Mouse (Mus musculus) hindbrain, embryonic 13.5 days (tissue): ENCODE measurements around the gene Cdk5rap2. TPM values are rescaled to one million over a fixed set of nuclear protein-coding genes. Genes with fewer than 3 reads are reported as not detected.

ENCODE experiments used
- ATAC-seq: fragments of 200-750 bp; cut with Nextera tagmentation; 2 replicates; pipeline ENCODE4 v1.8.0; 2017; ENCODE audit warnings: moderate TSS enrichment; ENCODE audit not compliant: low FRiP score
- H3K27ac ChIP-seq: fragments of 300-500 bp; sonication (generic); 2 replicates; pipeline ENCODE4 v1.5.1; 2015; ENCODE audit warnings: inconsistent platforms, mild to moderate bottlenecking, moderate library complexity
- H3K27me3 ChIP-seq: fragments of 300-500 bp; sonication (generic); 2 replicates; pipeline ENCODE4 v1.6.1; 2015; ENCODE audit warnings: mild to moderate bottlenecking, inconsistent platforms
- H3K36me3 ChIP-seq: fragments of 300-500 bp; sonication (generic); 2 replicates; pipeline ENCODE4 v1.6.1; 2015; ENCODE audit warnings: mild to moderate bottlenecking, inconsistent platforms
- H3K4me1 ChIP-seq: fragments of 300-500 bp; sonication (generic); replicated peaks from 2 replicates; pipeline ENCODE4 v1.6.1; 2015; ENCODE audit warnings: inconsistent platforms
- H3K4me2 ChIP-seq: fragments of 300-500 bp; sonication (generic); 2 replicates; pipeline ENCODE4 v1.6.1; 2015; ENCODE audit warnings: inconsistent platforms, mild to moderate bottlenecking, moderate library complexity
- H3K4me3 ChIP-seq: fragments of 300-500 bp; sonication (generic); 2 replicates; pipeline ENCODE4 v1.5.1; 2015; ENCODE audit warnings: mild to moderate bottlenecking, inconsistent platforms
- H3K9ac ChIP-seq: fragments of 300-500 bp; sonication (generic); 2 replicates; pipeline ENCODE4 v1.6.1; 2015; ENCODE audit warnings: mild to moderate bottlenecking, inconsistent platforms
- H3K9me3 ChIP-seq: fragments of 300-500 bp; sonication (generic); 2 replicates; pipeline ENCODE4 v1.6.1; 2016; ENCODE audit warnings: inconsistent platforms
- WGBS: fragments of 180-500 bp; shearing (Covaris S2); methylation state at CpG from one replicate; pipeline ENCODE4 v1.1.7; 2015; 5-methylcytosine and 5-hydroxymethylcytosine counted together
- polyA plus RNA-seq: library from polyadenylated mRNA; unstranded; fragments of >200 nt; fragmentation: Nextera tagmentation; extraction: Ambion mirVana; gene quantifications from 2 replicates; pipeline ENCODE4 v1.2.1, GENCODE M21; 2015

The Cdk5rap2 gene
- polyA plus RNA-seq, 1 experiment from 2014 or later = 12.5 TPM

- H3K4me3 ChIP-seq = no peak overlapping the region
- no peak overlapping the region for H3K9ac ChIP-seq
- no peak overlapping the region for H3K4me2 ChIP-seq
- H3K4me1 ChIP-seq = peaks cover 20% of the 10 kb centered on the region
- peaks cover 10% of the 10 kb centered on the region for H3K36me3 ChIP-seq
- ATAC-seq = no peak
- no peaks in the 10 kb centered on the region for H3K27me3 ChIP-seq
- H3K9me3 ChIP-seq = no peaks in the 10 kb centered on the region
- 89% methylated on average over 5 of the region's 5 CpGs for whole genome bisulfite sequencing
- H3K27ac ChIP-seq = no peak overlapping the region
Measured at GRCm38 (mm10) chr4:70396701-70397100, 13.5 kb downstream of the Cdk5rap2 start.

GRCm38 (mm10) chr4:70394736-70395135, 15.5 kb downstream of the Cdk5rap2 start:
- WGBS = 89% methylated on average over 2 of the region's 2 CpGs
- no peak overlapping the region for H3K4me2 ChIP-seq
- H3K9me3 ChIP-seq = no peaks in the 10 kb centered on the region
- no peak overlapping the region for H3K4me3 ChIP-seq
- 0 out of 2 replicates have a peak, but pooled peaks cover 4% of the 10 kb centered on the region for H3K36me3 ChIP-seq
- H3K27ac ChIP-seq = no peak overlapping the region
- peaks cover 23% of the 10 kb centered on the region for H3K4me1 ChIP-seq
- H3K9ac ChIP-seq = no peak overlapping the region
- no peak for ATAC-seq
- H3K27me3 ChIP-seq = no peaks in the 10 kb centered on the region

GRCm38 (mm10) chr4:70391760-70392372, 18.4 kb downstream of the Cdk5rap2 start:
- Histone ChIP-seq H3K9me3 (no peaks in the 10 kb centered on the region), H3K36me3 (peaks cover 4% of the 10 kb centered on the region; the same call in 1 of the 2 replicates), H3K4me2 (no peak overlapping the region), H3K27ac (0 out of 2 replicates have a peak overlapping the region, but pooled peaks have one; percentile 40), H3K4me1 (peaks cover 12% of the 10 kb centered on the region; the same call in 1 of the 2 replicates), H3K27me3 (no peaks in the 10 kb centered on the region), H3K4me3 (no peak overlapping the region), H3K9ac (no peak overlapping the region)
- 89% methylated on average over 11 of the region's 11 CpGs for WGBS
- ATAC-seq = no peak

DNA sequence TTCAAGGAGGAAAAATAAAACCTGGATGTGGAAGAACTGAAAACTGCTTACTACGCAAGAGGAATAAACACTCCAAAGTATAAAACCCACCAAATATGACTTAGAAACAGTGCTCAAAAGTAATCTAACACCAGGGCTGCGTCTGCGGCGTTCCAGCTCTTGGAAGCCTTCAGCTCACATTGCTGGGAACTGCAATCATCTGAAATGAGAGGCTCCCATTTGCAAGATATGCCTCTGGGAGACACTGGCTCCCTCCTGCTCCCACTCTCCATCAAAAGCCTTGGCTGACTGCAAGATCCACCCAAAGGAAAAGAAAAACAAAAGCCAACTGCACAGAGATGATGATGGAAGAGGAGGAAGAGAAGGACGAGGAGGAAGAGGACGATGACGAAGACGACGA, 19.2 kb downstream of the Cdk5rap2 start:
- Histone ChIP-seq H3K9me3 (no peaks in the 10 kb centered on the region), H3K4me3 (no peak overlapping the region), H3K27me3 (no peaks in the 10 kb centered on the region), H3K9ac (no peak overlapping the region), H3K36me3 (peaks cover 4% of the 10 kb centered on the region; the same call in 1 of the 2 replicates), H3K4me2 (no peak overlapping the region), H3K4me1 (peaks cover 12% of the 10 kb centered on the region; the same call in 1 of the 2 replicates), H3K27ac (0 out of 2 replicates have a peak overlapping the region, but pooled peaks have one; percentile 40)
- no peak for ATAC-seq
- 84% methylated on average over 9 of the region's 9 CpGs for WGBS

GRCm38 (mm10) chr4:70386206-70386605, 24.0 kb downstream of the Cdk5rap2 start:
- Histone ChIP-seq H3K9ac (no peak overlapping the region), H3K9me3 (no peaks in the 10 kb centered on the region), H3K4me3 (no peak overlapping the region), H3K27me3 (no peaks in the 10 kb centered on the region), H3K4me1 (peaks cover 2% of the 10 kb centered on the region; the same call in 1 of the 2 replicates), H3K4me2 (no peak overlapping the region), H3K36me3 (peaks cover 4% of the 10 kb centered on the region; the same call in 1 of the 2 replicates), H3K27ac (no peak overlapping the region)
- ATAC-seq = no peak
- WGBS = 95% methylated on average over 5 of the region's 5 CpGs

GRCm38 (mm10) chr4:70377359-70377758, 32.9 kb downstream of the Cdk5rap2 start:
- Histone ChIP-seq H3K27ac (no peak overlapping the region), H3K4me3 (no peak overlapping the region), H3K9me3 (no peaks in the 10 kb centered on the region), H3K36me3 (peaks cover 22% of the 10 kb centered on the region), H3K9ac (no peak overlapping the region), H3K27me3 (no peaks in the 10 kb centered on the region), H3K4me1 (no peaks in the 10 kb centered on the region), H3K4me2 (no peak overlapping the region)
- ATAC-seq = no peak
- 62% methylated on average over 4 of the region's 4 CpGs for WGBS

- Histone ChIP-seq H3K4me3 (no peak overlapping the region), H3K4me2 (no peak overlapping the region), H3K36me3 (peaks cover 10% of the 10 kb centered on the region; the same call in 1 of the 2 replicates), H3K4me1 (peaks cover 23% of the 10 kb centered on the region), H3K27ac (peak overlapping the region; percentile 79), H3K27me3 (no peaks in the 10 kb centered on the region), H3K9ac (no peak overlapping the region), H3K9me3 (no peaks in the 10 kb centered on the region)
- ATAC-seq = peak; percentile 83
- 55% methylated on average over 11 of the region's 11 CpGs for WGBS
Measured at GRCm38 (mm10) chr4:70365061-70365858, 45.0 kb downstream of the Cdk5rap2 start.

- no peak for ATAC-seq
- Histone ChIP-seq H3K9ac (no peak overlapping the region), H3K4me1 (peaks cover 23% of the 10 kb centered on the region), H3K4me2 (no peak overlapping the region), H3K27me3 (no peaks in the 10 kb centered on the region), H3K9me3 (no peaks in the 10 kb centered on the region), H3K4me3 (no peak overlapping the region), H3K27ac (0 out of 2 replicates have a peak overlapping the region, but pooled peaks have one; percentile 14), H3K36me3 (peaks cover 28% of the 10 kb centered on the region)
- 79% methylated on average over 4 of the region's 4 CpGs for WGBS
Measured at GRCm38 (mm10) chr4:70361366-70361765, 48.9 kb downstream of the Cdk5rap2 start.

DNA sequence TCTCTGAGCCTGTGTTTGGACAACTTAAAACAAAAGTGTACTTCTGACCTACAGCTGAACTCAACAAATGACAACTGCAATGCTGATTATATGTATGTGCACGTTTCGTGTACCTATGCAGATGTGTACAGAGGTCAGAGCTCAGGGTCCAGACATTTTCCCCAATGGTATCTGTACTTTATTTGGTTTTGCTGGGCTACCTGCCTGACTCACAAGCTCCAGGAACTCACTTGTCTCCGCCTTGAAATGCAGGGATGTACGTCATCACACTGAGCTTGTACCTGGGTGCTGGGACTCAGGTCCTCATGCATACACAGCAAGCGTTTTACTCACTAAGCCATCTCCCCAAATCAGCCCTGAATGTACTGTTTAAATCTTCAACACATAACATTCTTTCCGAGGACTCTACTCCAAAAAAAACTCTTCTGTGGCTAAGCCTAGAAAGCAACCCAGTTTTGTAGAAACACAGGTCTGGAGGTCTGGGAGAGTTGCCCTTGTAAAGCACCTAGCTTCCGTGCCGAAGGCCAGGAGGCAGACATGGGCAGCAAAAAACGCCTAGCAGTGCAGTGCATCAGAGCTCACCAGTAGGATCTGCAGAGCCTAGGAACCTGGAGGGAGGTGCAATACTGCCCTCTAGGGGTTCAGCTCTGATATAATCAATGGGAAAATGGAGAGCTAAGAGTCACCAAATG, 54.4 kb downstream of the Cdk5rap2 start:
- 69% methylated on average over 9 of the region's 9 CpGs for WGBS
- peaks cover 42% of the 10 kb centered on the region for H3K36me3 ChIP-seq
- peak; percentile 79 for ATAC-seq

DNA sequence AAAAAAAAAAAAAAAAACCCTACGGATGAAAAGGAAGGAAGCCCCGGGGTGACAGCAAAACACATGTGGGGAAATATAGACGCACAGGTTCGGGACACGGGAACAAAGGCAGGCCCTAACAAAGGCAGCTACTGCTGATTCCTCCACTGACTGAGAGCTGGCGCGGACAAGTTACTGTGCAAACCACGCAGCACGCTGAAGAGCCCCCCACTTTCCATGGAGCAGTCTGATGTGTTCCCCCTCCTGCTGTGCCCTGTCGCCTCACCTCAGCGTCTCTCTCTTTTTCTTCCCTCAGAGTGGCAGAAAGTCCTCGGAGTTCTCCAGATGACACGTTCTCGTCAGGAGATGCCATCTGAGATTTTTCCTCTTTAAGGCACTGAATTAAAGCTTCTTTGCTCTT, 55.8 kb downstream of the Cdk5rap2 start:
- 70% methylated on average over 14 of the region's 14 CpGs for WGBS
- Histone ChIP-seq H3K27ac (no peak overlapping the region), H3K4me2 (no peak overlapping the region), H3K36me3 (peaks cover 31% of the 10 kb centered on the region), H3K9me3 (no peaks in the 10 kb centered on the region), H3K4me3 (no peak overlapping the region), H3K4me1 (0 out of 2 replicates have a peak, but pooled peaks cover 4% of the 10 kb centered on the region), H3K9ac (no peak overlapping the region), H3K27me3 (no peaks in the 10 kb centered on the region)
- ATAC-seq = no peak

More for the DNA sequence above, 54.4 kb downstream of the Cdk5rap2 start:
- no peak overlapping the region for H3K9ac ChIP-seq
- no peak overlapping the region for H3K4me3 ChIP-seq
- peaks cover 4% of the 10 kb centered on the region; the same call in 1 of the 2 replicates for H3K4me1 ChIP-seq
- H3K27me3 ChIP-seq = no peaks in the 10 kb centered on the region
- H3K4me2 ChIP-seq = no peak overlapping the region
- no peaks in the 10 kb centered on the region for H3K9me3 ChIP-seq
- no peak overlapping the region for H3K27ac ChIP-seq

DNA sequence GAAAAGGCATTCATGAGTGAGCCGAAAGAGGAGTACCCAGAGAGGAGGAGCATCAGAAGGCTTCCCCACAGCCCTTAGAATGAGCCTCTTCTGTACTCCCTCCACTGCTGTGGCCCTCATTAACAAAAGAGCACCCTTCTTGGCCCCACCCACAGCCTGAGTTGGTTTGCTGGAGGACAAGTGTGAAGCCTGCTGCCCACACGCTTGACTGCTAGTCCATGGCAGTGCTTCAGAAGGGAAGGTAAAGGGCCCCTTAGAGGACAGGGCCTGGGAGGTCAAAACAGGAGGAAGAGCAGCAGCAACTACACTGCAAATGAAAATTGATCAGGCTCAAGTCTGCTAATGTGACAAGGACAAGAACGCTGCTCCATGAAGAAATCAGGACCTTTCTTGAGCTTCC, 56.6 kb downstream of the Cdk5rap2 start:
- Histone ChIP-seq H3K4me3 (no peak overlapping the region), H3K27me3 (no peaks in the 10 kb centered on the region), H3K36me3 (peaks cover 32% of the 10 kb centered on the region), H3K9ac (no peak overlapping the region), H3K27ac (no peak overlapping the region), H3K4me1 (0 out of 2 replicates have a peak, but pooled peaks cover 4% of the 10 kb centered on the region), H3K4me2 (no peak overlapping the region), H3K9me3 (no peaks in the 10 kb centered on the region)
- no peak for ATAC-seq
- 76% methylated on average over 3 of the region's 3 CpGs for WGBS
